Mouse (Mus musculus): Measurements from ENCODE around the gene Etfb. TPM values are rescaled to one million over a fixed set of nuclear protein-coding genes. Genes with fewer than 3 reads are reported as not detected.

Etfb gene
- total RNA-seq, 2 experiments from 2014 or later = 130 to 201 TPM

DNA sequence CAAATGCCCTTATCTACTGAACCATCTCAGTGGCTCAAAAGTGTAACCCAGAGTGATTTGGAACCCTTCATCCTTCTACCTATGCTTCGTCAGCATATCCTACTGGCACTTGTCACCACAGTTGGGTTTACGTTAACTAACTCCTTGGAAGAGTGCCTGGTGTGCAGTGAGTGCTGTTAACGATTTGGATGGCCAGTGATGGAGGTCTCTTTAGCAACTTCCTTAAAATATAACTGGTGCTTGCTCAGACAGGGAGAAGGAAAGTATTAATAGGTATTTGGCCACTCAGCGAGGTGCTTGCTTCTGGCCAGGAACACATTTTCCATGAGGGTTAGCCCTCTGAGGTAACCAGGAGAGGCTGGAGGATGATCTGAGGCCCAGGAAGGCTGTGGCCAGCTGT is 3.9 kb downstream of the Etfb start:
- no peak for ATAC-seq (ENCODE audit: poor library complexity, severe bottlenecking)

DNA sequence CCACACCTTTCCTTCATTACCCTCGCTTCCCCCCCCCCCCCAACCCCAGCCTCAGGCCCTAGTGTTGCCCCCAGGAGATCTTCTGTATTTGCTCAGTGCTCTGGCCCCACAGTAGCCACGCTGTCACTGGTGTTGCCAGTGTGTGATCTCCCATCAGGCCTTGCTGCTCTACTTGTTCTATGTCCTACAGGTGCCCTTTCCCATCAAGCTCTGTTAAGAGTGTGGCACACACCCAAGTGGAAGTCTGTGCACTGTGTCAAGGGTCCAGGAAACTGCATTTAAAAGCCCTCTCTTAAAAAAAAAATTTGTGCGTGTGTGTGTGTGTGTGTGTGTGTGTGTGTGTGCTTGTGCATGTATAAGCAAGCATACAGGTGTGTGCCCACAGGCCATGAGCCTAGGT is 4.4 kb downstream of the Etfb start:
- ATAC-seq (ENCODE audit: poor library complexity, severe bottlenecking) = no peak

DNA sequence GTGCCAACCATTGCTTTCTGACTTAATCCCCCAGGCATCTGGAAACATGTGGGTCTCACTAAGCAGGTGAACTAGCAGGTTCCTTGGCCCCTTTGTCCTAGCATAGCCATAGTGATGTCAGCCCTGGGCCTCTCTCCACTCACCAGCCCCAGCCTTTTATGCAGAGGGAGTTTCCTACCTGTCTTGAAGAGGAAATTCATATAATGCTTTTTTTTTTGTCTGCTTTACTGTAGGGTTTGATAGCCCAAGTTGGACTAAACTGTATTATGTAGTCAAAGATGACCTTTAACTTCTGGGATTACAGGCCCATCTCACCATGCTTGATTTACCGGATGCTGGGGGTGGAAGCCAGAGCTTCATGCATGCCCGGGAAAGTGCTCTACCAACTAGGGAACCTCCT is 5.9 kb downstream of the Etfb start:
- no peak for ATAC-seq (ENCODE audit: poor library complexity, severe bottlenecking)

DNA sequence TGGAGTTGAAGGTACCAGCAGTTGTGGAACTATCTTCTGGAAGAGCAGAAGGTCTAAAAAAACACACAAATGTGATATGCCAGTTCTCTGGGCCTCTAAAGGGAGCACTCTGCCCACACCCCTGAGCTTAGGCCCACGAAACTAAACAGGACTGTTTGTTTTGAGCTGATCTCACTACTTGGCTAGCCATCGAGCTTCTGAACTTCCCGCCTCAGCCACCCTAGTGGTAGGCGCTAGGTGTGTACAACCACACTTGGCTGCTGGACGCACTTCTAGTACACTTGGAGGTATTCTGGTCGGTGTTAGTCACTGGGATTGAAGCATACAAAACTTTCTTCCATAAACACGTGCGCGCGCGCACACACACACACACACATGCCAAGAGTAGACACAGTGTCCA is 7.8 kb downstream of the Etfb start:
- no peak for ATAC-seq (ENCODE audit: poor library complexity, severe bottlenecking)

DNA sequence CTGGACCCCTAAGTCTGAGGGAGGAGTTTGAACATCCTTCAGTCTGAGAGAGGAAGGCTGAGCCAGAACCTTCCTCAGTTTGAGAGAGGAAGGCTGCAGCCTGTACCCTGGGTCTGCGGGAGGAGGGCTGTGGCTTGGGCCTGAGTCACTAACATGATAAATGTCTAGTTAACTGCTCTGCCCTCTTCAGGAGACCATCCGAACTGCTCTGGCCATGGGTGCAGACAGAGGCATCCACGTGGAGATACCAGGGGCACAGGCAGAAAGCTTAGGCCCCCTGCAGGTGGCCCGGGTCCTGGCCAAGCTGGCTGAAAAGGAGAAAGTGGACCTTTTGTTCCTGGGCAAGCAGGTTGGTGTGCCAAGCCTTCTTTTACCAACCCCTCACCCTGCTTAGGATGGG is 8.7 kb downstream of the Etfb start:
- peak; percentile 93 for ATAC-seq (ENCODE audit: poor library complexity, severe bottlenecking)

DNA sequence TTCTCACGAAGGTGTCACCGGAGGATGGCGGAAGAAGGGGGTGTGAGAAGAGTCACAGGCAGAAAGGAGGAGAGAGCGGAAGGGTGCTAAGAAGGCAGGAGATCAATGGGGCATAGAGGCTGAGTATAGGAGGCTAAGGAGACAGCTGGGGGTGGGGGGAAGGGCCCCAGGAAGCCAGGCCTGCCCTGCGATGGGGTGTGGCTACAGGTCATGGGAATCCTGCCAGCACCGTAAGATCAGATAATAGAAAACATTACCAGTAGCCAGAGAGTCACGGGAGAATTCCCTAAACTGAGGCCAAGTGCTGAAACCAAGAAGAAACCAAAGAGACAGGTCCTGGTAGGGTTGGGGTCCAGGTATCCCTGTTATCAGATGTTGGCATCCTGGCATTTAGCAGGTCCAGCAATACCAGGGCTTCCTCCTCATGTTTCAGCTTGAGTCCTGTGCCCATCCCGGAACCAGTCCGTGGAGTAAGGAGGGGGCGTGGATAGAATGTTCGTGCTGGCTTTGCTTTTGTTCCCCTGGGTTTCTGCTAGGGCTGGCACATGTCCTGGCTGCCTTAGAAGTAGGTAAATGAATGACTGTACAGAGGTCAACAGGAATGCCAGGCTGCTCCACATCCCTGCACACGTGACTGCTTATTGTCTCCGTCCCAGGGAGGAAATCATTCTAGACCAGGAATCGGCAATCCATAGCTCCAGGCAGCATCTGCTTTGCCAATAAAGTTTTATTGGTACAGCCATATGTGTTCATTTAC is 9.9 kb downstream of the Etfb start:
- no peak for ATAC-seq (ENCODE audit: poor library complexity, severe bottlenecking)

DNA sequence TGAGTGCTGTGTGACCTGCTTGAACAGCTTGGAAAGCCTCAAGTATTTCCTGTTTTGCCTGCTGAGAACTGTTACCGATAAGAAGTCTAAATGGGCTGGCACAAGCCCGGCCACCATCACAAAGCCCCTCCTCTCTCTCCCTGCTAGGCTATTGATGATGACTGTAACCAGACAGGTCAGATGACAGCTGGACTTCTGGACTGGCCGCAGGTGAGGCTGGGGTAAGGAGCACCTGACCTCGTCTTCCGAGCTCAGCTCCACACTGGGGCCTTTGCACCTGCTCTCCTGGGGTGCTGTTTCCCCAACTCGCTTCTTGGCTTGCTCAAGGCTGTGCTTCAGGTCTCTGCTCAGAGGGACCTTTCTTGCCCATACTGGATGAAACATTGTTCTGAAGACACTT is 10.5 kb downstream of the Etfb start:
- no peak for ATAC-seq (ENCODE audit: poor library complexity, severe bottlenecking)

DNA sequence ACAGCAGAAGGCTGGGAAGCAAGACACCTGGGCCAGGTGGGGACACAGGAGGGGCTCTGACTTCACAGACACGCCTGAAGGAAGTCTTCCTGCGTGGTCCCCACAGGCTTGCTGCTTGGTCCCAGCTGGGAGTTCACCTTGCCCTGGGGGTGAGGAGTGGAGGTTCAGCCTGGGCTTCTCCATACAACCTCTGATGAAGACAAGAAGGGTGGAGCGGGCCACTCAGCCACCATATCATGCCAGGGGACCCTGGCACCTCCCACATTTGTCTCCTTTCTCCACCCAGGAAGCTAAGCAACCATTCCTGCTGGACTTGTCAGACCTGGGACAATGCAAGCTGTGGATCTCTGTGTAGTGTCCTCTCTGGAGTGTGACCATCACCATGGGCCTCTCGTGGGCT is 19.0 kb downstream of the Etfb start, which contains the start of gene Vsig10l:
Vsig10l (plus strand) TSS at position 301 of the 400 bp plus-strand sequence.
- no peak for ATAC-seq (ENCODE audit: poor library complexity, severe bottlenecking)

DNA sequence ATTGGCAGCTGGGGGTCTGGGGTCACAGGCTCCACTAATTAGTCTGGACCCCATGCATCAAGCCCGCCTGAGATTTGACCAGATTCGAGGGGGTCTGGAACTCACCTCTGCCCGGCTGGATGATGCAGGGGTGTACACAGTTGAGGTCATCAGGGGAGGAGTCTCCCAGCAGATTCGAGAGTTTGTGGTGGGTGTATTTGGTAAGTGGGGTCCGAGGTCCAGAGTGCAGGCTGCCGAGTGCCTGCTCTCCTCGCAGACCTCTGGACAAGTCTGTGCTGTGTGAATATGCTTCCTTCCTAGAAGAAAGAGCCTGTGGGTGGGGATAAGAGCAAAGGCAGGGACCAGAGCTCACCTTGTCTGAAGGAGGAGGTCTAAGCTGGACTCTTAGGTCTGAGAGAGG is 20.1 kb downstream of the Etfb start:
- ATAC-seq (ENCODE audit: poor library complexity, severe bottlenecking) = no peak

DNA sequence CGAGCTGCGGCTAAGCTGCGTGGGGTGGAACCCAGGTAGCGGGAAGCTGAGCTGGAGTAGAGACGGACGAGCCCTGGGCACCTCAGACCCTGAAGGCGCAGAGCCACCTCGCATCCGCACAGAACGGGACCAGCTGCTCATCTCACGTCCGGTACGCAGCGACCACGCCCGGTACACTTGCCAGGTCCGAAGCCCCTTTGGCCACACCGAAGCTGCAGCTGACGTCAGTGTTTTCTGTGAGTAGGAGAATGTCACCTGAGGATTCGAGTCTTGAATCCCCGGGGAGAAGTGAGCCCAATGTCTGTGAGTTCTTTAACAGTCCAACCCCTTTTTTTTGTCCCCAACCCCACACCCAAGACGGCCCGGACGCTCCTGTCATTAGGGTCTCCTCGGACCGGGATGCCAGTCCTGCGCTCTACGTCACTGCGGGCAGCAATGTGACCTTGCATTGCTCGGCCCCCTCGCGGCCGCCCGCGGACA is 21.0 kb downstream of the Etfb start:
- no peak; the same call in 1 of the 2 replicates for ATAC-seq (ENCODE audit: poor library complexity, severe bottlenecking)

DNA sequence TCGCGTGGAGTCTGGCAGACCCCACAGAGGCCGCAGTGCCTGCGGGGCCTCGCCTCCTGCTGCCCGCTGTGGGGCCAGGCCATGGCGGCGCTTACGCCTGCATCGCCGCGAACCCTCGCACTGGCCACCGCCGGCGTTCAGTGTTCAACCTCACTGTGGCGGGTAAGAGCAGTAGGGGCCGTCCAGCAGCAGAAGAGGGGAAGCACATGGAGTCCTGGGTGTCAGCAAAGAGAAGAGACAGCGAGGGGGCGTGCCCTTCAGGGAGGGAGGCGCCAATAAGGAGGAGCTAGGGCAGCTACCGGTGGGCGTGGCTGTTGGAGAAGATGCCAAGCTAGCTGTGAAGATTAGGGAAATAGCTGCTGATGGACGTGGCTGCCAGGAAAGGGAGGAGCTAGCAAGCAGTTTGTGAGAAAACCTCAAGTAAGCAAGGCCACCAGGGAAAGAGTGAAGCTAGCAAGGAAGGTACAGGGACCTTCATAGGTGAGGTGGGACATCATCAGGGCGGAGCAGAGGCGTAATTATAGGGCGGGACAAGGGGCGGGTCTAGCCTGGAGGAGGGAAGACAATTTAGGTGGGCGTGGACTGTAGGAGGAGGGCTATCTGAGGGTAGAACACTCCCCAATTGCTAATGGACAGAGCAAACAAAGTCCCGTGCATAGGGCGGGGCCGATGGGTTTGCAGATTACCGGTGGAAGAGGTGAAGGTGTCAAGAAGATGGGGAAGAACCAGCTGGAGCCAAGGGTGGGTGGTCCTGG is 21.6 kb downstream of the Etfb start:
- peak; percentile 81 for ATAC-seq (ENCODE audit: poor library complexity, severe bottlenecking)

DNA sequence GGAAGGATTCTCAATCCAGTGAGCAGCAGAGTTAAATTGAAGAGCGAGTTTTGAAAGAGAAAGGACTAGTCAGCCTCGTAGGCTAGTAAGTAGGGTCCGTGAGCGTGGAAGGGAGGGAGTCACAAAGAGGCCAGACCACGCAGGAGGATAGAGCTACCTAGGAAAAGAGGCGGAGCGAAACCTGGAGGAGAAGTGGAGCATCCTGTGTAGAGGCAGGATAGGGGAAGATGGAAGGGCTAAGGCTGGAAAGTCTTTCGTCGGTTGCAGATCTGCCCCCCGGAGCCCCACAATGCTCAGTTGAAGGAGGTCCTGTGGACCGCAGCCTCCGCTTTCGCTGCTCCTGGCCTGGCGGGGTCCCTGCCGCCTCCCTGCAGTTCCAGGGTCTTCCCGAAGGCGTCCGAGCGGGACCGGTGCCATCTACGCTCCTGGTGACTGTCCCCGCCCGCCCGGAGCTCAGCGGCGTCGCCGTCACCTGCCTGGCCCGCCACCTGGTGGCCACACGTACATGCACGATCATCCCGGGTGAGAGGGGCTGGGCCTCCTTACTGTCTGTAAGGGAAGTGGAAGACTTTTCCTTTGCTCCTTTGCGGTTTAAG is 22.3 kb downstream of the Etfb start:
- peak; percentile 70 for ATAC-seq (ENCODE audit: poor library complexity, severe bottlenecking)

DNA sequence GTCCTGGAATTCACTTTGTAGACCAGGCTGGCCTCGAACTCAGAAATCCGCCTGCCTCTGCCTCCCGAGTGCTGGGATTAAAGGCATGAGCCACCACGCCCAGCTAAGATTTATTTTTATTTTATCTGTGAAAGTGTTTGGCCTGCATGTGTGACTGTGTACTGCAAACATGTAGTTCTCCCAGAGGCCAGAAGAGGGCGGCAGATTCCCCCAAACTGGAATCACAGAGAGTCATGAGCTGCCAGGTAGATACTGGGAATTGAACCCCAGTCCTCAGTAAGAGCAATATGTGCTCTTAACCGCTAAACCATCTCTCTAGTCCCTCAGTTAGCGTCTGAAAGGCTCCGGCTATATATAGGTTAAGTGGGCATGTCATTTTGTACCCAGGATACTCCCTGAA is 26.5 kb downstream of the Etfb start:
- no peak for ATAC-seq (ENCODE audit: poor library complexity, severe bottlenecking)

DNA sequence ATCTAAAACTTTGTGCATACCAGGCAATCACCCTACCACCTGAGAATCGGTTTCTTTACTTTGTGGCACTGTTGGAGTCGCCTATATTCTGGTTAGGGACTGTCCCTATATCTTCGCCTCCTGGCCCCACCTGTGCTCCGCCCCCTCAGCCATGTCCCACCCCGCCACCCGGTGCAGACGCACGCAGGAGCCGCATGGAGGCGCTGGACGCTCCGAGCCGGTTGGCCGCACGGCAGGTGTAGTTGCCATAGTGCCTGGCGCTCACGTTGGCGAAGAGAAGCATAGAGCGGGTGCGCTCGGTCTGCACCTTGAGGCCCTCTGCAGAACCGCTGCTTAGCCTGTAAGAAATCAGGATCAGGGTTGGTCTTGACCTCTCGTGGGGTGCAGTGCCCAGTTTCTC is 31.8 kb downstream of the Etfb start:
- ATAC-seq (ENCODE audit: poor library complexity, severe bottlenecking) = peak; percentile 70

DNA sequence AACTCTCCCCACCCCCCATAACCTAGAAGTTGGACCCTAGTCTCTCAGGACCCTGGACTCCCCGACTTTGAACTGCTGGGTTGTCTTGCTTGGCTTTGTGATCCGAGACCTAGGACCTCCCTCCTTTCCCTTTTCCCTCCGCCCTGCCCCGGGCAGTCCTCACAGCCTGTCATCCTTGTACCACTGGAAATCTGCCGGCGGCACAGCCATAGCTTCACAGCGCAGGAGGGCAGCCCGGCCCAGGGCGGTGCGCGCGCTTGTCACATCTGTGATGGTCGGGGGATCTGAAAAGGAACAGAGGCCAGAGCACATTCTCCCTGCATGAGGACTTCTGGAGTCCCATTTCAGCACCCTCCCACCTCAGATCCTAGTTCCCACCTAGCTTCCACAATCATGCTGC is 32.5 kb downstream of the Etfb start:
- ATAC-seq (ENCODE audit: poor library complexity, severe bottlenecking) = no peak

DNA sequence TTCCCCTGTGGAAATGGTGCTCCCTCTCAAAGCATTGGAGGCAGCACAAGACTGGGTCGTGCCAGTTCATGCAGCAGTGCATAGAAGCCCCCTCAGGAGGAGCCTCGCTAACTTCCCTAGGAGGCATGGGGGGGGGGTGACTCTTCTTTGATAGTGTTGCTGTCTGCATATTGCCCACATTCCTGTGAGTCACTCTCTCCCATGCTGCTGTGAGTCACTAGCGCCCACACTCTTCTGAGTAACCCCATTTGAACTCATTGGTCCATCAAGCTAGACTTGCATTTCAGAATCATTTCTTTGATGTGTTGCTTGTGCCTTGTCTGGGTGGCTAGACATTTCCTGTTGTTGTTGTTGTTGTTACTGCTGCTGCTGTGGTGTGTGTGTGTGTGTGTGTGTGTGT is 37.3 kb downstream of the Etfb start:
- no peak for ATAC-seq (ENCODE audit: poor library complexity, severe bottlenecking)

DNA sequence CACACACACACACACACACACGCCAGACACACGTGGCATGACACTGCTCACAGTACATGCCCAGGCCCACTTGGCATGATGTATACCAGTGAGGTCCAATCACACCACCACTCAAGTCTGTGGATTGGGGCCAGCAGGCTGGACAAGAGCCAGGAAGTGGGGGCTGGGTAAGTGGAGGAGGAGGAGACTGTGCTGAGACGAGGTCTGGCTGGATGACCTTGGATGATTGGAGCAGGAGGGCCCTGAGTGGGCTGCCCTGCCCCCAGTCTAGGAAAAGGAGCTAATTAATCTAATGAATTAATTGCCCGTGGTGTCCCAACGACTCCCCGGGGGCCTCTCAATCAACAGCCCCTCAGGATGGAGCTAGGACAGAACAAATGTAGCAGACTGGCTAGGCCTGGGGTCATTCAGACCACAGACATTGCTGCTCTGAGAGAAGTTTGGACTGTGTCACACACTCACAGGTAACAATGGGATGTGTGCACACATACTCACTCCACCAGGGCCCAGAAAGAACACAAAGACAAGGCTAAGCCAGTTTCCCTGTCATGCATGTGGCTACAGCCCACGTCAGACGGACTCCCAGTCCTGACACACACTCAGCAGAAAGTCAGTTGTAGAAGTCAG is 38.3 kb downstream of the Etfb start:
- ATAC-seq (ENCODE audit: poor library complexity, severe bottlenecking) = no peak

DNA sequence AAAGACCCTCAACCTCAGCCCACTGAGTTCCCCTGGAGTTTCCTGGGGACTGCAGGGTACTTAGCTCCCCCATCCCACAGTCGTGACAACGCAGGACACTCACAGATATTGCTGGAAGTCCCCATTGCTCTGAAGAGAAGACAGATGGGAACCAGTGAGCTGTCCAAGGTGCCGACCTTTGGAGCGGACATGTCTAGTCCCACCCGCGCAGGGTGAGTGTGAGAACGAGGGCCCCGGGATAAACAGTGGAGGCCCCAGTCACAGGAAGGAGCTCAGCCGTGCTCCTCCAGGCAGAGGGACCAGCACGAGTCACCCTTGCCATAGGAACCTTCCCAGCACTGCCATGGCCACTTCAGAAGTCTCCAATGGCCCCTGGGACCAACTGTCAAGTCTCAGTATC is 39.4 kb downstream of the Etfb start:
- no peak for ATAC-seq (ENCODE audit: poor library complexity, severe bottlenecking)

DNA sequence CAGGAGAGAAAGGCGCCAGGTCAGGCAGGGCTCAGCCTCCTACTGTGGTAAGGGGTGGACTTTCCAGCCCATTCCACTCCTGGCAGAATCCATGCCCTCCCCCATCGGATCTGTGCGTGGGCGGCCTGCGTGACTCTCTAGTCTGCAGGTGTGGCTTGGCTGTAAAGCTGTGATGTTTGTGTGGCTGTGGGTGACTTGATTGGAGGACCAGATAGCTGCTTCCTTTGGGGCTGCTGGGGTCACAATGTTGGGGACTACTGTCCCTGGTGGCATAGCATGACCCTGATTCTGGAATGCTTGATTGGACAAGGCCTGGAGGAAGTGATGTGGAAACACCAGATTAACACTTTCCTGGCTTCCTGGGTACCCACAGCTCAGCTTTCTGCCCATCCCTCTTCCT is 44.8 kb downstream of the Etfb start:
- no peak for ATAC-seq (ENCODE audit: poor library complexity, severe bottlenecking)

DNA sequence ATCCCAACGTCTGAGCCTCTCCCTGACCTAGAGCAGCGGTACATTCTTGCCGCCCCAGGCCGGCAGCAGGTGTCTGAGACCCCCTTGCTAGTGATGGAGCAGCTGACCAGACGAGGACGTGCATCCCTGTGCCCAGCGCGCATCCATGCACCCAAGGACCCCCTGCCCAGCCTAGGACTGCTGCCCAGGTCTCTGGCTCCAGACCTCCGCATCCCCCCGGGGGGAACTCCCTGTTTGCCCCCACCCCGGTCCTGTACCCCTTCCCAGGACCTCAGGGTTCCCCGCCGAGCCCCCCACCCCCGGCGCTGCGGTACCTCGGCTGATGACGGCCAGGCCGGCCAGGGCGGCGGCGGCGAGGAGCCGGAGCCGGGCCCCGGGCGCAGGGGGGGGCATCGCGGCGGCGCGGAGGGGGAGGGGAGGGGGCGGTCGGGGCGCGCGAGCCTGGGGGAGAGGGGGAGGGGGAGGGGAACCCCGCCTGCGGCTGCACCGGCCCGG is 45.8 kb downstream of the Etfb start, which contains the start of gene Iglon5:
Iglon5 (minus strand) TSS at position 445 of the 495 bp plus-strand sequence.
- ATAC-seq (ENCODE audit: poor library complexity, severe bottlenecking) = no peak

DNA sequence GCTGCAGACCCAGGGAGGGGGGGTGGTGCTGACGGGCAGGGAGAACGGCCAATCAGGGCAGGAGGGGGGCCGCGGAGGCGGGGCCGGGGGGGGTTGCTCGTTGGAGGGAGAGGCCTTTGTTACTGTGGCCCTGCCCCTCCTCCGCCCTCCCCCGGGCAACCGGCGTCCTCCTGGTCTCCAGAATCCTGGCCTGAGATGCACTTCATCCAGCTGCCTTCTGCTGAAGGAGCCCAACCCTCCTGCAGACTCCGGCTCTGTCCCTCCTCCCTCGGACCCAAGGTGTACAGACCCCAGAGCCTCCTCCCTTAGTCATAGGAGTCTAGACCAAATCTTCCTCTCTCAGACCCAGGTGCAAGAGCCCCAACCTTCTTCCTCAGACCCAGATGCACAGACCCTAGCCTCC is 46.3 kb downstream of the Etfb start:
- ATAC-seq (ENCODE audit: poor library complexity, severe bottlenecking) = no peak
